Mouse (Mus musculus) cerebellum, postnatal 10 days (tissue): ENCODE results near the gene Tmem145.

Experiments used
- DNase-seq, 2 experiments: peaks; one replicate each; pipeline ENCODE4 v3.0.0; 2021; ENCODE audit warnings: mixed read lengths in 2 of 2

Gene Tmem145

GRCm38 (mm10) chr7:25326233-25326632 is 20.3 kb downstream of the Tmem145 start:
- DNase-seq = no peak

GRCm38 (mm10) chr7:25333596-25334307 is 27.8 kb downstream of the Tmem145 start:
- DNase-seq = peak; percentile 82 to 85

- no peak for DNase-seq
Observed at GRCm38 (mm10) chr7:25334472-25334871, 28.6 kb downstream of the Tmem145 start.

GRCm38 (mm10) chr7:25339329-25339728 is 33.4 kb downstream of the Tmem145 start:
- no peak for DNase-seq

GRCm38 (mm10) chr7:25341000-25341784 is 35.3 kb downstream of the Tmem145 start:
- DNase-seq = no peak

GRCm38 (mm10) chr7:25348861-25349260 is 43.0 kb downstream of the Tmem145 start:
- DNase-seq = no peak

GRCm38 (mm10) chr7:25358721-25359206 is 52.9 kb downstream of the Tmem145 start:
- peak; percentile 63 to 70 for DNase-seq

- DNase-seq = peak; percentile 70 to 75
Observed at GRCm38 (mm10) chr7:25363151-25363550, 57.2 kb downstream of the Tmem145 start.

GRCm38 (mm10) chr7:25363632-25364031 is 57.7 kb downstream of the Tmem145 start:
- DNase-seq = no peak
